Mouse (Mus musculus): ENCODE measurements around the gene Hsd17b13. TPM values are rescaled to one million over a fixed set of nuclear protein-coding genes. Genes with fewer than 3 reads are reported as not detected.
"Not testable (repeated sequence)": the region's sequence is repeated elsewhere in the genome, so short reads cannot be mapped to it uniquely, and the experiment has no call there.

Hsd17b13 gene
- total and polyA plus RNA-seq, 2 experiments from 2014 or later = 0.16 TPM; not detected in 1

DNA sequence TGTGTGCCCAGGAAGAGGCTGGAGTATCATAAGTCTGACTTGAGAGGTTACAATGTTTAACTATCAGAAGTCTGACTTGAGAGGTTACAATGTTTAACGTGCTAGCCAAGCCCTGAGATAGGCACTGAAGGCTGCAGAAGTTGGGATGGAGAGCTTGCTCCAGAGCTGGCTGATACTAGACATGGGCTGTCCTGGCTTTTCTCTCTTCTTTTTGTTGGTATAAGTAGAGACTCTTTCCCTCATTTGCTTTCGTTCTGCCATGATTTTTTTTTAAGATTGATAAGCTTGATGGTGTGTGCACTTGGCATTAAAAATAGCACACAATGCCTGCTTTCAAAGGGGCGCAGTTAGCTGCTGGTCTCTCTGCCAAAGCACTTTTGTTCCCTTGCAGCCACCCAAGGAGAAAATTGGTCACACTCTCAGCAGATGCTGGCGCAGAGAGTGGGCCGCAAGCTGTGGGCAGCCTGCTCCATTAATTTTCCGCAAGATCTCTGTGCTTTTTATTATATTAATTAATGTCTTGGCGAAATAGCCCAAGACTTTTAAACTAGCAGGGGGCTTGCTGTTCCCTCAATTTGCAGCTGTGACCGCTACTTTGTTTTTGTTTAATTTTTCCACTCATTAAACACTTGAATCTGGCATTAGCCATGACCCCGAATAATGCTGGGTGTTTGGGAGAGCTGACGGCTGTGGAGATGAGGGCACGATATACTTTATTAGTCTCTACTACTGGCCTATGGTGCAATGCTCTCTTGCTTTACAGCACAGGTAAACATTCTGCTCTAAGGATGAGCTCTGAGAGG, 38.5 kb downstream of the Hsd17b13 start:
- ATAC-seq = peak; percentile 88
- Histone ChIP-seq H3K36me3 (ENCODE audit: insufficient read depth) (no peaks in the 10 kb centered on the region), H3K9ac (no peak overlapping the region), H3K4me2 (ENCODE audit: low read depth) (peak overlapping the region; percentile 1; the same call in 1 of the 2 replicates), H3K27ac (ENCODE audit: low read depth, low read length) (no peak overlapping the region), H3K27me3 (ENCODE audit: insufficient read depth, low read length) (no peaks in the 10 kb centered on the region), H3K4me1 (ENCODE audit: insufficient read depth) (no peaks in the 10 kb centered on the region), H3K9me3 (ENCODE audit: low read length) (no peaks in the 10 kb centered on the region), H3K4me3 (ENCODE audit: low read depth, low read length) (no peak overlapping the region)
- peak; percentile 65 for DNase-seq
- no peak for TF ChIP-seq CTCF (IDR thresholded peaks at IDR 0.05; ENCODE audit: low read depth)
- 7% methylated on average over 11 of the region's 11 CpGs for WGBS

DNA sequence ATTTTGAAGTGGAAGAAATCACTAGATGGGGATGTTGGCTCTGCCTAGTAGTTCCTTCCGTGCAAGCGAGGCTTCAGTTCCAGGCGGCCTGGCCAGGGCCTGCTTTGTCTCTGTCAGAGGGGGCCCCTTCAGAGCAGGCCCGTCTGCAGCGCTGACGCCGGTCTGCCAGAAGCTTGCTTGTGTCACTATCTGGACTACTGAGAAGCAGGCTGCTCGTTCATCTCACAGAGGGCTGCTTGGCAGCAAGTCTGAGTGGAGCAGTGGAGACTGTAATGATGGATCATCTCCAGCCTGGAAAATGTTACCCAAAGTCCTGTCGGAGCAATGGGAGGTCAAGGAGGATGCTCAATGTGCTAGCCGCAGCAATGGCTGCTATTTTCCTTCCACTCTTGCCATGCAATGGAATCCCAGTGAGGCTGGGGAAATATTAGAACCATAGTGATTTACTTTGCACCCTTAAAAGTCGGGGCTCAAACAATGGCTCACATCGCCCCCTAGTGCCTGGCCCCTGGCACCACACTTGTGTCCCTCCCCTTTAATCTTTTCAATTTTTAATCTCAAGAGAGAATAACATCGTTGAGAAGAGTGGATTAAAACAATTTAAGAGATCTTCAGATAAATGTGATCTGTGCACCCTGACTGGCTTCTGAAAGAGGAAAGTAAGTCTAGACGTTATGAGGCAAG, 40.2 kb downstream of the Hsd17b13 start:
- Histone ChIP-seq H3K9ac (no peak overlapping the region), H3K9me3 (ENCODE audit: low read length) (no peaks in the 10 kb centered on the region), H3K4me3 (ENCODE audit: low read depth, low read length) (no peak overlapping the region), H3K4me1 (ENCODE audit: insufficient read depth) (no peaks in the 10 kb centered on the region), H3K27me3 (ENCODE audit: insufficient read depth, low read length) (no peaks in the 10 kb centered on the region), H3K4me2 (ENCODE audit: low read depth) (no peak overlapping the region), H3K36me3 (ENCODE audit: insufficient read depth) (no peaks in the 10 kb centered on the region), H3K27ac (ENCODE audit: low read depth, low read length) (no peak overlapping the region)
- peak; percentile 39 for DNase-seq
- peak; percentile 80 for ATAC-seq
- 28% methylated on average over 14 of the region's 14 CpGs for WGBS
- TF ChIP-seq CTCF (IDR thresholded peaks at IDR 0.05; ENCODE audit: low read depth) = peak; percentile 55

- ATAC-seq; H3K9me3 ChIP-seq (ENCODE audit: low read length); H3K9ac ChIP-seq; H3K36me3 ChIP-seq (ENCODE audit: insufficient read depth); DNase-seq; H3K27ac ChIP-seq (ENCODE audit: low read depth, low read length); H3K4me2 ChIP-seq (ENCODE audit: low read depth); H3K4me1 ChIP-seq (ENCODE audit: insufficient read depth); H3K27me3 ChIP-seq (ENCODE audit: insufficient read depth, low read length); H3K4me3 ChIP-seq (ENCODE audit: low read depth, low read length): not testable (repeated sequence)
Observed at GRCm38 (mm10) chr5:103931924-103932323, 45.3 kb downstream of the Hsd17b13 start.

DNA sequence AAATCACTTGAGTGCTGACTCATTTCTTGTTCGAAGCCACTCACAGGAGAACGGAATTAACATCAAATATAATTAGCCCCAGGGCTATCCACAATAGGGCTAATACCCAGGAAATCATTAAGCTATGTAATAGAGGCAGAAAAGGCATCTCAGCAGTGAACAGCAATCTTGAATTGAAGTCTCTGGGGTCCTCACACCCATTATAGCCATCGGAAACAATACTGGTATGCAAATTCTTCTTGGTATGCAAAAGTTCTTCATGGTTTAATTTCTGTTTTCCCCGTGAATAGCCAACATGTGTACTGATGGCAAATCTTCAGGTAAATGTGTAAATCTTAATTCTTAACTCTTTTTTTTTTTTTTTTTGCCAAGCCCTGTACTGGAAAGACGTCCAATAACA, 46.7 kb downstream of the Hsd17b13 start:
- Histone ChIP-seq H3K4me3 (ENCODE audit: low read depth, low read length) (no peak overlapping the region), H3K9me3 (ENCODE audit: low read length) (no peaks in the 10 kb centered on the region), H3K9ac (no peak overlapping the region), H3K4me2 (ENCODE audit: low read depth) (no peak overlapping the region), H3K27ac (ENCODE audit: low read depth, low read length) (no peak overlapping the region), H3K36me3 (ENCODE audit: insufficient read depth) (no peaks in the 10 kb centered on the region), H3K4me1 (ENCODE audit: insufficient read depth) (no peaks in the 10 kb centered on the region), H3K27me3 (ENCODE audit: insufficient read depth, low read length) (no peaks in the 10 kb centered on the region)
- 52% methylated on average over 5 of the region's 5 CpGs for WGBS
- DNase-seq = no peak
- ATAC-seq = no peak
- TF ChIP-seq CTCF (IDR thresholded peaks at IDR 0.05; ENCODE audit: low read depth) = no peak

- Histone ChIP-seq H3K27ac (ENCODE audit: low read depth, low read length) (no peak overlapping the region), H3K9ac (no peak overlapping the region), H3K27me3 (ENCODE audit: insufficient read depth, low read length) (no peaks in the 10 kb centered on the region), H3K36me3 (ENCODE audit: insufficient read depth) (no peaks in the 10 kb centered on the region), H3K4me2 (ENCODE audit: low read depth) (no peak overlapping the region), H3K4me1 (ENCODE audit: insufficient read depth) (no peaks in the 10 kb centered on the region), H3K4me3 (ENCODE audit: low read depth, low read length) (no peak overlapping the region), H3K9me3 (ENCODE audit: low read length) (no peaks in the 10 kb centered on the region)
- TF ChIP-seq CTCF (IDR thresholded peaks at IDR 0.05; ENCODE audit: low read depth) = no peak
- ATAC-seq = no peak
- 90% methylated on average over 7 of the region's 7 CpGs for WGBS
- no peak for DNase-seq
Observed at GRCm38 (mm10) chr5:103928196-103928550, 49.0 kb downstream of the Hsd17b13 start.

GRCm38 (mm10) chr5:103927429-103928195, 49.6 kb downstream of the Hsd17b13 start:
- Histone ChIP-seq H3K27ac (ENCODE audit: low read depth, low read length) (no peak overlapping the region), H3K4me1 (ENCODE audit: insufficient read depth) (no peaks in the 10 kb centered on the region), H3K4me2 (ENCODE audit: low read depth) (peak overlapping the region; percentile 45), H3K36me3 (ENCODE audit: insufficient read depth) (no peaks in the 10 kb centered on the region), H3K4me3 (ENCODE audit: low read depth, low read length) (no peak overlapping the region), H3K9ac (no peak overlapping the region), H3K27me3 (ENCODE audit: insufficient read depth, low read length) (no peaks in the 10 kb centered on the region), H3K9me3 (ENCODE audit: low read length) (no peaks in the 10 kb centered on the region)
- WGBS = 30% methylated on average over 27 of the region's 27 CpGs
- TF ChIP-seq CTCF (IDR thresholded peaks at IDR 0.05; ENCODE audit: low read depth) = peak; percentile 91
- DNase-seq = peak; percentile 92
- ATAC-seq = peak; percentile 67; the same call in 1 of the 2 replicates

DNA sequence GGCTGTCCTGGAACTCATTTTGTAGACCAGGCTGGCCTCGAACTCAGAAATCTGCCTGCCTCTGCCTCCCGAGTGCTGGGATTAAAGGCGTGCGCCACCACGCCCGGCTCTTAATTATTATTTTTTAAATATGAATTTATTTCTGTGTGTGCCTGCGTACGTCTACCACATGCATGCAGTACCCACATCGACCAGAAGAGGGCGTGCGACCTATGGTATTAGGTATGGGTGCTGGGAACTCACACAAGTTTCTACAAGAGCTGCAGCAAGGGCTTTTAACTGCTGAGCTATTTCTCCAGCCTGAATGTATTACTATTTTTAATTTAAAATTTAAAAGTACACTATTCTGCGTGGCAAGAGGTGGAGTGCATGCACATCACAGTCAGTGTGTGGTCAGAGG, 50.8 kb downstream of the Hsd17b13 start:
- Histone ChIP-seq H3K27me3 (ENCODE audit: insufficient read depth, low read length) (no peaks in the 10 kb centered on the region), H3K4me3 (ENCODE audit: low read depth, low read length) (no peak overlapping the region), H3K36me3 (ENCODE audit: insufficient read depth) (no peaks in the 10 kb centered on the region), H3K4me2 (ENCODE audit: low read depth) (no peak overlapping the region), H3K9ac (no peak overlapping the region), H3K4me1 (ENCODE audit: insufficient read depth) (no peaks in the 10 kb centered on the region), H3K9me3 (ENCODE audit: low read length) (no peaks in the 10 kb centered on the region), H3K27ac (ENCODE audit: low read depth, low read length) (no peak overlapping the region)
- ATAC-seq = no peak
- TF ChIP-seq CTCF (IDR thresholded peaks at IDR 0.05; ENCODE audit: low read depth) = peak; percentile 59
- WGBS = 72% methylated on average over 12 of the region's 12 CpGs
- no peak for DNase-seq
